ENCODE assay signal across 21 mouse cellular contexts in the genomic region with DNA sequence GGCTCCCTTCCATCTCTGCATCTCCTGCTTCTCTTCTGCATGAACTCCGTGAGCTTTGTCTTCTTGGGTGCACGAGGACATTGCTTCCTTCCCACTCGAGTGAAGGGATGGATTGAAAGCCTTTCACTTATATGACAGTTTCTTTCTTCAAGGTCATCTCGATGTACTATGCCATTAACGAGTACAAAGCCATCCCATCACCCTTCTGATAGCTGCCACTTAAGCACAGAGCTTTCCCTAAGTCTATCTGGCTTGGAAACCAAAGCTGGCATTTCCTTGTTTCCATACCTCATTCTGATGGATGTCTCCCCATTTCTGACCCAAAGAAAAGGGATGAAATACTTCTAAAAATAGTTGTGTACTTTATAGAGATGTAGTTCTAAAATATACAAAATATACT.
DNase-seq lines count a peak whose midpoint lies in the region; ATAC-seq lines count a peak whose summit lies in the region.
"Had no signal": no experiment of that assay in that cellular context is flagged by ENCODE, and none has a peak within 500 bp of the region (broad histone marks: within the 10 kb centered on the region; RNA-seq: fewer than 3 reads in every experiment).

No protein-coding gene starts in this region.

- H3K36me3 ChIP-seq in forebrain, embryonic 13.5 days (ENCODE audit: poor library complexity, severe bottlenecking) = no peaks in the 10 kb centered on the region
- H3K36me3 ChIP-seq: G1E had no signal

- WGBS in forebrain, embryonic 13.5 days = 75% methylated on average over 5 of the region's 5 CpGs

- H3K4me3 ChIP-seq in forebrain, embryonic 13.5 days = no peak overlapping the region

- H3K27ac ChIP-seq in forebrain, embryonic 13.5 days = no peak overlapping the region

- H3K27me3 ChIP-seq in forebrain, embryonic 13.5 days = no peaks in the 10 kb centered on the region
- H3K27me3 ChIP-seq: CH12.LX had no signal

- H3K9me3 ChIP-seq in forebrain, embryonic 13.5 days (replicated peaks) = no peaks in the 10 kb centered on the region
- H3K9me3 ChIP-seq: G1E had no signal

- H3K4me2 ChIP-seq in forebrain, embryonic 13.5 days = no peak overlapping the region

- no peak overlapping the region for H3K9ac ChIP-seq in forebrain, embryonic 13.5 days

- ATAC-seq in forebrain, embryonic 13.5 days = no peak
- ATAC-seq: activated CD4-positive, CD25-positive, alpha-beta regulatory T cell, adult 4 months; CD4-positive, CD25-positive, alpha-beta regulatory T cell, adult 4 months; Patski had no signal

- peak; percentile 29 for DNase-seq in ES-CJ7 (ENCODE audit: low read depth, low spot score)
- peak; percentile 54 for DNase-seq in ZHBTc4 (ENCODE audit: low read depth, low spot score)
- no peak for DNase-seq in frontal cortex, postnatal 36 days (ENCODE audit: low spot score in 2 of 2)
- DNase-seq: adrenal gland, adult 2 months; adrenal gland, adult 8-10 months; adrenal gland, postnatal 10 days; adrenal gland, postnatal 14 days; adrenal gland, postnatal 25 days; adrenal gland, postnatal 36 days; B cell, adult 2 months; cerebellum, adult 11 months; cerebellum, adult 11-12 months; cerebellum, adult 18-20 months; cerebellum, adult 2 months; cerebellum, adult 8-10 months had no signal

- no peaks in the 10 kb centered on the region for H3K4me1 ChIP-seq in forebrain, embryonic 13.5 days

Comparison
In these comparisons a context has a peak if more than half of its experiments do, and no peak if none do; other contexts are left out.
1. DNase-seq: peak in ES-CJ7 (single experiment) and ZHBTc4 (single experiment); none in frontal cortex, postnatal 36 days (0 of 2).